Mouse (Mus musculus) c-Kit-positive CD71-positive TER-119-positive erythroid progenitor cells, embryonic 14.5 days (primary cell): ENCODE results near the gene Serpinf1.
"Not testable (repeated sequence)": the region's sequence is repeated elsewhere in the genome, so short reads cannot be mapped to it uniquely, and the experiment has no call there.

Experiments used
- DNase-seq: peaks from one replicate; pipeline ENCODE4 v3.0.0-alpha.2; 2013; ENCODE audit warnings: low spot score

Gene Serpinf1

GRCm38 (mm10) chr11:75421375-75422012 lies 1.0 kb downstream of the Serpinf1 start:
- no peak for DNase-seq

- no peak for DNase-seq
These were observed 1.6 kb downstream of the Serpinf1 start for GRCm38 (mm10) chr11:75420810-75421374.

GRCm38 (mm10) chr11:75420037-75420436 lies 2.5 kb downstream of the Serpinf1 start:
- no peak for DNase-seq

GRCm38 (mm10) chr11:75415994-75416393 lies 6.5 kb downstream of the Serpinf1 start:
- no peak for DNase-seq

- DNase-seq: no peak
These were observed 7.4 kb downstream of the Serpinf1 start for GRCm38 (mm10) chr11:75415096-75415495.

GRCm38 (mm10) chr11:75410591-75410990 lies 11.9 kb downstream of the Serpinf1 start:
- DNase-seq: no peak

GRCm38 (mm10) chr11:75409679-75410575 lies 12.6 kb downstream of the Serpinf1 start:
- DNase-seq: no peak

GRCm38 (mm10) chr11:75406865-75407264 lies 15.6 kb downstream of the Serpinf1 start:
- DNase-seq: peak; percentile 46

- no peak for DNase-seq
These were observed 16.4 kb downstream of the Serpinf1 start for GRCm38 (mm10) chr11:75406104-75406503.

GRCm38 (mm10) chr11:75404801-75405200 lies 17.7 kb downstream of the Serpinf1 start:
- DNase-seq: no peak

- no peak for DNase-seq
These were observed 19.0 kb downstream of the Serpinf1 start for GRCm38 (mm10) chr11:75403301-75404052.

GRCm38 (mm10) chr11:75402271-75402690 lies 20.2 kb downstream of the Serpinf1 start:
- DNase-seq: peak; percentile 18

- DNase-seq: no peak
These were observed 22.4 kb downstream of the Serpinf1 start for GRCm38 (mm10) chr11:75400099-75400498.

- DNase-seq: no peak
These were observed 23.1 kb downstream of the Serpinf1 start for GRCm38 (mm10) chr11:75399411-75399841.

GRCm38 (mm10) chr11:75397452-75397851 lies 25.0 kb downstream of the Serpinf1 start:
- DNase-seq: no peak

- DNase-seq: no peak
These were observed 26.9 kb downstream of the Serpinf1 start for GRCm38 (mm10) chr11:75395611-75396010.

GRCm38 (mm10) chr11:75383529-75383928 lies 39.0 kb downstream of the Serpinf1 start:
- peak; percentile 45 for DNase-seq

GRCm38 (mm10) chr11:75378786-75379185 lies 43.7 kb downstream of the Serpinf1 start:
- DNase-seq: not testable (repeated sequence)

- peak; percentile 25 for DNase-seq
These were observed 45.4 kb downstream of the Serpinf1 start for GRCm38 (mm10) chr11:75377125-75377524.
